Mouse (Mus musculus): ENCODE results near the gene Erc2. TPM values are rescaled to one million over a fixed set of nuclear protein-coding genes. Genes with fewer than 3 reads are reported as not detected.

Gene Erc2
- total RNA-seq, 2 experiments from 2014 or later = 0.36 to 0.41 TPM

GRCm38 (mm10) chr14:27630973-27631640 lies 8.9 kb downstream of the Erc2 start:
- Histone ChIP-seq H3K4me3 (no peak overlapping the region), H3K27ac (no peak overlapping the region)
- TF ChIP-seq CTCF (IDR thresholded peaks at IDR 0.05) = no peak
- intact Hi-C loops (cut with DNase I) = no loop called here
- DNase-seq = no peak

GRCm38 (mm10) chr14:27634761-27635160 lies 12.5 kb downstream of the Erc2 start:
- no peak overlapping the region for H3K4me3 ChIP-seq
- intact Hi-C loops (cut with DNase I) = no loop called here
- H3K27ac ChIP-seq = no peak overlapping the region
- no peak for DNase-seq
- no peak for TF ChIP-seq CTCF (IDR thresholded peaks at IDR 0.05)

- DNase-seq = no peak
- Histone ChIP-seq H3K4me3 (no peak overlapping the region), H3K27ac (no peak overlapping the region)
- TF ChIP-seq CTCF (IDR thresholded peaks at IDR 0.05) = no peak
- intact Hi-C loops (cut with DNase I) = no loop called here
Measured at GRCm38 (mm10) chr14:27636556-27636955, 14.3 kb downstream of the Erc2 start.

- no peak overlapping the region for H3K27ac ChIP-seq
- no peak for DNase-seq
- intact Hi-C loops (cut with DNase I) = no loop called here
- no peak for TF ChIP-seq CTCF (IDR thresholded peaks at IDR 0.05)
- H3K4me3 ChIP-seq = no peak overlapping the region
Measured at GRCm38 (mm10) chr14:27641382-27641781, 19.2 kb downstream of the Erc2 start.

GRCm38 (mm10) chr14:27642981-27643380 lies 20.8 kb downstream of the Erc2 start:
- DNase-seq = no peak
- no peak for TF ChIP-seq CTCF (IDR thresholded peaks at IDR 0.05)
- H3K27ac ChIP-seq = no peak overlapping the region
- H3K4me3 ChIP-seq = no peak overlapping the region
- intact Hi-C loops (cut with DNase I) = no loop called here

GRCm38 (mm10) chr14:27654670-27655069 lies 32.4 kb downstream of the Erc2 start:
- intact Hi-C loops (cut with DNase I) = no loop called here
- Histone ChIP-seq H3K27ac (no peak overlapping the region), H3K4me3 (no peak overlapping the region)
- no peak for DNase-seq
- TF ChIP-seq CTCF (IDR thresholded peaks at IDR 0.05) = no peak

GRCm38 (mm10) chr14:27658616-27659015 lies 36.4 kb downstream of the Erc2 start:
- intact Hi-C loops (cut with DNase I) = no loop called here
- no peak for DNase-seq
- TF ChIP-seq CTCF (IDR thresholded peaks at IDR 0.05) = no peak
- Histone ChIP-seq H3K27ac (peak overlapping the region; percentile 69), H3K4me3 (no peak overlapping the region)

GRCm38 (mm10) chr14:27661466-27661865 lies 39.2 kb downstream of the Erc2 start:
- intact Hi-C loops (cut with DNase I) = no loop called here
- TF ChIP-seq CTCF (IDR thresholded peaks at IDR 0.05) = no peak

GRCm38 (mm10) chr14:27662251-27662650 lies 40.0 kb downstream of the Erc2 start:
- intact Hi-C loops (cut with DNase I) = no loop called here
- TF ChIP-seq CTCF (IDR thresholded peaks at IDR 0.05) = no peak
- no peak for DNase-seq
- H3K27ac ChIP-seq = no peak overlapping the region
- H3K4me3 ChIP-seq = no peak overlapping the region

More at GRCm38 (mm10) chr14:27661466-27661865, 39.2 kb downstream of the Erc2 start:
- no peak for DNase-seq
- H3K4me3 ChIP-seq = no peak overlapping the region
- no peak overlapping the region for H3K27ac ChIP-seq

- intact Hi-C loops (cut with DNase I) = no loop called here
- DNase-seq = no peak
- Histone ChIP-seq H3K27ac (no peak overlapping the region), H3K4me3 (no peak overlapping the region)
- no peak for TF ChIP-seq CTCF (IDR thresholded peaks at IDR 0.05)
Measured at GRCm38 (mm10) chr14:27667016-27667852, 45.0 kb downstream of the Erc2 start.

- no peak for TF ChIP-seq CTCF (IDR thresholded peaks at IDR 0.05)
- intact Hi-C loops (cut with DNase I) = no loop called here
- DNase-seq = no peak
- Histone ChIP-seq H3K27ac (no peak overlapping the region), H3K4me3 (no peak overlapping the region)
Measured at GRCm38 (mm10) chr14:27668151-27668550, 45.9 kb downstream of the Erc2 start.

- DNase-seq = no peak
- no peak for TF ChIP-seq CTCF (IDR thresholded peaks at IDR 0.05)
- Histone ChIP-seq H3K27ac (no peak overlapping the region), H3K4me3 (no peak overlapping the region)
- intact Hi-C loops (cut with DNase I) = no loop called here
Measured at GRCm38 (mm10) chr14:27669939-27670338, 47.7 kb downstream of the Erc2 start.

GRCm38 (mm10) chr14:27672761-27673160 lies 50.5 kb downstream of the Erc2 start:
- Histone ChIP-seq H3K4me3 (no peak overlapping the region), H3K27ac (no peak overlapping the region)
- intact Hi-C loops (cut with DNase I) = no loop called here
- no peak for TF ChIP-seq CTCF (IDR thresholded peaks at IDR 0.05)
- no peak for DNase-seq

Data from gastrocnemius, adult 2 months (tissue).